Mouse (Mus musculus): Measurements from ENCODE around the gene Fabp1. TPM values are rescaled to one million over a fixed set of nuclear protein-coding genes. Genes with fewer than 3 reads are reported as not detected.

Fabp1 gene
- total RNA-seq, 1 experiment, result not detected

DNA sequence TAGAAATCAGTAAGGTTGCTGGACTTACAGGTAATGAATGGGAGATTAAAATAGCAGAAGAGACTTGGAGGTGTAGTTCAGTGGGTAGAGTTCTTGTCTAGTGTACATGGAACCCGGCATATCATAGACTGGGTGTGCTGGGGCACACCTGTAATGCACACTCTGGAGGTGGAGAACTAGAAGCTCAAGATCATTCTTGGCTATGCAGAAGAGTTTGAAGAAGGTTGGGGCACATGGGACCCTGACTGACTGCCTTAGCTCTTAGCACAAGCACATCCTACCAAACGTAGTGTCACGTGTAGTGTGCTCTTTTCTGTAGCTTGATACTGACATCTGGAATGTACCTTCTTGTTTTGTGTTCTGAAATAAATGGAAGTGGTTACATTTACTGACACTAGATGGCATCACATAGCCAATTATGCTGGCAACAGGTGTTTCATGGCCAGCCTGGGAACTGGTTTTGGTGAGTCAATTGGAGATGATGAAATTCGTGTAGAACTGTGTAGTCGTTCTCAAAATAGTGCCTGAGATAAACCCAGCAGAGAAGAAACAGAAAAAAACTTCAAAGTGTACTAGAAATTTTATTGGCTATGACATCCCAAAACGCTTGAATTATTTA lies 33.0 kb upstream of the Fabp1 start:
- in situ Hi-C loops (cut with MboI; ENCODE audit: low sequenced_read_pairs in 2 of 2, unreplicated experiment in 2 of 2), result loop anchor here in 1 of 2 experiments (10.0 to 25.0 kb wide), 2 partner anchors 128 to 621 kb away; no protein-coding TSS in a partner anchor
- Histone ChIP-seq H3K27ac (ENCODE audit: insufficient read depth, low read depth, low read length, poor library complexity, severe bottlenecking) (no peak overlapping the region), H3K9ac (ENCODE audit: insufficient read depth, low read depth, low read length, poor library complexity, severe bottlenecking) (no peak overlapping the region), H3K36me3 (ENCODE audit: control insufficient read depth, insufficient read depth, low read length, poor library complexity, severe bottlenecking) (no peaks in the 10 kb centered on the region), H3K4me3 (ENCODE audit: insufficient read depth in 1 of 2, low read depth in 1 of 2, low read length in 2 of 2, poor library complexity in 1 of 2, severe bottlenecking in 1 of 2) (no peak overlapping the region), H3K9me3 (ENCODE audit: control insufficient read depth, insufficient read depth, low read depth, low read length) (no peaks in the 10 kb centered on the region), H3K4me1 (ENCODE audit: control insufficient read depth in 2 of 2, insufficient read depth in 2 of 2, low read length in 2 of 2, poor library complexity in 1 of 2) (peaks cover 0 to 4% of the 10 kb centered on the region in 2 experiments; a peak in 1 of 4 replicates)
- DNase-seq (ENCODE audit: low read depth, low spot score), result peak; percentile 42
- TF ChIP-seq CHD2 (IDR thresholded peaks at IDR 0.05; ENCODE audit: low read depth, low read length), result no peak
- TF ChIP-seq ZNF384 (IDR thresholded peaks at IDR 0.05; ENCODE audit: low read depth, low read length), result no peak
- peak; percentile 83 for TF ChIP-seq ZC3H11A (IDR thresholded peaks at IDR 0.05; ENCODE audit: borderline replicate concordance, low read depth, low read length)

DNA sequence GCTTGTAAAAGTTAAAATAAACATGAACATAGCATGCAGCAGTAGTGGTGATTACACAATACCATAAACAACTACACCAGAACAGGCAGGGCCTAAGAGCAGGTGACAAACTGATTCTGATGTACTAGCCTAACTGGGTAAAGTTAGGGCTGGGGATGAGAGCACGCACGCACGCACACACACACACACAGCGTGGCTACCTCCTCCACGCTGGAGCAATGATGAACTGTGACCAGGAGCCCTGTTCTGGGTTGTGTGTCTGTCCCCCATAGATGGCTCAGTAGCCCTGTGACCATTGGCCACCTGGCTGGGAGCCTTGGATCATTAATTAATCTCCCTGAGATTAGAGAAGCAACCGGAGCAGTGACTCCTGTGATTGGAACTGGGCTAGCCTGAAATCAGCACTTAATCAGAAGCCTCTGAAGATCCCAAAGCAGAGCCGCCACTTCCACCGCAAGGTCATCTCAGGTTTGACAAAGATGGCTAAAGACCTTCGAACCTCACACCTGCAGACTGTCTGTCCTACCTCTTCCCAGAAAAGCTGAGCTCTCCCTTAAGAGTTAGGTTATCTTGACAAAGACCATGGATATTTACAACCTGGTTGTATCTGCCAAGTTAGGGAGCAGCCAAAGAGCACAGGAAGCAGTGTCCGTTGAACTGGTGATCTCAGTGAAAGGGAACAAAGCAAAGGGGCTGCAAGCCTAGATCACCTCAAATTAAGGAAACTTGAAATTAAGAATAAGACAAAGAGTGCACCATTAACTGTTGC lies 26.6 kb upstream of the Fabp1 start:
- Histone ChIP-seq H3K4me3 (ENCODE audit: insufficient read depth in 1 of 2, low read depth in 1 of 2, low read length in 2 of 2, poor library complexity in 1 of 2, severe bottlenecking in 1 of 2) (no peak overlapping the region), H3K27ac (ENCODE audit: insufficient read depth, low read depth, low read length, poor library complexity, severe bottlenecking) (no peak overlapping the region), H3K9me3 (ENCODE audit: control insufficient read depth, insufficient read depth, low read depth, low read length) (no peaks in the 10 kb centered on the region), H3K36me3 (ENCODE audit: control insufficient read depth, insufficient read depth, low read length, poor library complexity, severe bottlenecking) (no peaks in the 10 kb centered on the region), H3K9ac (ENCODE audit: insufficient read depth, low read depth, low read length, poor library complexity, severe bottlenecking) (no peak overlapping the region), H3K4me1 (ENCODE audit: control insufficient read depth in 2 of 2, insufficient read depth in 2 of 2, low read length in 2 of 2, poor library complexity in 1 of 2) (no peaks in the 10 kb centered on the region)
- in situ Hi-C loops (cut with MboI; ENCODE audit: low sequenced_read_pairs in 2 of 2, unreplicated experiment in 2 of 2), result loop anchor here in 1 of 2 experiments (25.0 kb wide), 1 partner anchor 614 kb away; no protein-coding TSS in a partner anchor
- TF ChIP-seq ZNF384 (IDR thresholded peaks at IDR 0.05; ENCODE audit: low read depth, low read length), result no peak
- no peak for TF ChIP-seq ZC3H11A (IDR thresholded peaks at IDR 0.05; ENCODE audit: borderline replicate concordance, low read depth, low read length)
- no peak for TF ChIP-seq HCFC1 (IDR thresholded peaks at IDR 0.05; ENCODE audit: borderline replicate concordance, insufficient read depth, low read length)
- no peak for TF ChIP-seq CHD2 (IDR thresholded peaks at IDR 0.05; ENCODE audit: low read depth, low read length)
- no peak for TF ChIP-seq MAFK (IDR thresholded peaks at IDR 0.05; ENCODE audit: insufficient read depth, low read depth, low read length)
- DNase-seq (ENCODE audit: low read depth, low spot score), result no peak

DNA sequence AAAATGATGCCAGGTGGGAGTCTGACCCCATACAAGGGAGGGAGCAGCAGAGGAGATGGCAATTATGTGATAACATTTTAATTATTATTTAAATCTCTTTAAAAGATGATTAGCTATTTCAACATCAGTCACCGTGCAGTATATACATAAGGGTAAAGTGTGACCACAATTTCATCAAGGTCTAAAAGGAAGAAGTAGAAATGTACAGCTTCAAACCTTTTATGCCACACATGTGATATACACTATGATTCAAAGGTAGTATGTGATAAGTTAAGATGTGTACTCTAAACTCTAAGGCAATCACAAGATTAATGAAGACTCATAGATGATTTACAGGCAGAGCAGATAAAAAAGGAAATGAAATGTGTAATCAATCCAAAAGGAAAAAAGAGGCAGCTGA lies 19.0 kb upstream of the Fabp1 start:
- Histone ChIP-seq H3K27ac (ENCODE audit: insufficient read depth, low read depth, low read length, poor library complexity, severe bottlenecking) (no peak overlapping the region), H3K36me3 (ENCODE audit: control insufficient read depth, insufficient read depth, low read length, poor library complexity, severe bottlenecking) (no peaks in the 10 kb centered on the region)
- DNase-seq (ENCODE audit: low read depth, low spot score), result no peak

DNA sequence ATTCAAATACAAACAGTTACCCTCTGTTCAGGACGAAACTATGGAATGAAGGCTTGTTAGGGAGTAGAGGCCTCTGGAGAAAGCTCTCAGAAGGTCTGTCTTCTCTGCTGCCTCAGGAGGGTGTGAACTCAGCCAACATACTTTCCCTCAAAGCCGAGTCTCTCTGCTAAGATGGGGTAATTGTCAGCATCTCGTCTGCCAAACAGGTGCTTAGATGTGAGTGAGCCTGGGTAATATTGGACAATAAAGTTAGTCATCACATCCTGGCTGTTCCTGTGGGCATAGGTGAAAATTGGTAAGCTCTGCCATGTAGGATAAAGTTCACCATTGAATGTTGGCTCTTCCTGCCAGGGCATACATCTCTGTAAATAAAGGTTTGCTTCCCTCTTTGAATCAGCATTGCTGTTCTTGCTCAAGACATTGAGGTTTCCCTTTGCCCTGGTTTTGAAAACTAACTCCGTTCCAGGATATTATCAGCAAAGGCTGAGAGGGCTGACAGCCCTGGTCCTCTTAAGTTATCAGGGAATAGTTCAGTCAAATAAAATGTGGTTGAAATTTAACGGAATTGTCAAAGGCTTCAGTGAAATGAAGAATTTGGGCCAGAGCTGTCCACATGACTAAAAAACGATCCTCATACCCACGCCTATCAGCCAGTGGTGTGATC lies 14.6 kb upstream of the Fabp1 start:
- no peak for DNase-seq (ENCODE audit: low read depth, low spot score)
- no peaks in the 10 kb centered on the region for H3K9me3 ChIP-seq (ENCODE audit: control insufficient read depth, insufficient read depth, low read depth, low read length)
- TF ChIP-seq CHD2 (IDR thresholded peaks at IDR 0.05; ENCODE audit: low read depth, low read length) (no peak), ZC3H11A (IDR thresholded peaks at IDR 0.05; ENCODE audit: borderline replicate concordance, low read depth, low read length) (no peak), MAFK (IDR thresholded peaks at IDR 0.05; ENCODE audit: insufficient read depth, low read depth, low read length) (no peak), ZNF384 (IDR thresholded peaks at IDR 0.05; ENCODE audit: low read depth, low read length) (no peak), HCFC1 (IDR thresholded peaks at IDR 0.05; ENCODE audit: borderline replicate concordance, insufficient read depth, low read length) (no peak)
- no peak overlapping the region for H3K27ac ChIP-seq (ENCODE audit: insufficient read depth, low read depth, low read length, poor library complexity, severe bottlenecking)
- no peak overlapping the region for H3K4me3 ChIP-seq (ENCODE audit: insufficient read depth in 1 of 2, low read depth in 1 of 2, low read length in 2 of 2, poor library complexity in 1 of 2, severe bottlenecking in 1 of 2)
- H3K9ac ChIP-seq (ENCODE audit: insufficient read depth, low read depth, low read length, poor library complexity, severe bottlenecking), result no peak overlapping the region
- in situ Hi-C loops (cut with MboI; ENCODE audit: low sequenced_read_pairs in 2 of 2, unreplicated experiment in 2 of 2), result no loop called here
- no peaks in the 10 kb centered on the region for H3K4me1 ChIP-seq (ENCODE audit: control insufficient read depth in 2 of 2, insufficient read depth in 2 of 2, low read length in 2 of 2, poor library complexity in 1 of 2)
- no peaks in the 10 kb centered on the region for H3K36me3 ChIP-seq (ENCODE audit: control insufficient read depth, insufficient read depth, low read length, poor library complexity, severe bottlenecking)

More for the DNA sequence above, 19.0 kb upstream of the Fabp1 start:
- Histone ChIP-seq H3K4me1 (ENCODE audit: control insufficient read depth in 2 of 2, insufficient read depth in 2 of 2, low read length in 2 of 2, poor library complexity in 1 of 2) (no peaks in the 10 kb centered on the region), H3K9me3 (ENCODE audit: control insufficient read depth, insufficient read depth, low read depth, low read length) (no peaks in the 10 kb centered on the region), H3K9ac (ENCODE audit: insufficient read depth, low read depth, low read length, poor library complexity, severe bottlenecking) (no peak overlapping the region), H3K4me3 (ENCODE audit: insufficient read depth in 1 of 2, low read depth in 1 of 2, low read length in 2 of 2, poor library complexity in 1 of 2, severe bottlenecking in 1 of 2) (no peak overlapping the region)
- in situ Hi-C loops (cut with MboI; ENCODE audit: low sequenced_read_pairs in 2 of 2, unreplicated experiment in 2 of 2), result no loop called here
- TF ChIP-seq HCFC1 (IDR thresholded peaks at IDR 0.05; ENCODE audit: borderline replicate concordance, insufficient read depth, low read length), result no peak
- TF ChIP-seq CHD2 (IDR thresholded peaks at IDR 0.05; ENCODE audit: low read depth, low read length), result no peak
- no peak for TF ChIP-seq ZNF384 (IDR thresholded peaks at IDR 0.05; ENCODE audit: low read depth, low read length)
- no peak for TF ChIP-seq ZC3H11A (IDR thresholded peaks at IDR 0.05; ENCODE audit: borderline replicate concordance, low read depth, low read length)
- no peak for TF ChIP-seq MAFK (IDR thresholded peaks at IDR 0.05; ENCODE audit: insufficient read depth, low read depth, low read length)
